ENCODE assay signal across 8 mouse cellular contexts in genomic region chr5:130222146-130223004, GRCm38 (mm10). TPM values are rescaled to one million over a fixed set of nuclear protein-coding genes. Genes with fewer than 3 reads are reported as not detected.
DNase-seq lines count a peak whose midpoint lies in the region; ATAC-seq lines count a peak whose summit lies in the region.

No protein-coding gene starts in this region.

- ATAC-seq in inflammation-experienced regulatory T-cells, adult 6 months, result peak; percentile 88
- ATAC-seq in megakaryocyte progenitor cell, adult 5-6 weeks (replicated peaks; ENCODE audit: poor library complexity), result peak; percentile 86

- intact Hi-C loops in gastrocnemius, postnatal 14 days (cut with DNase I; ENCODE audit: low total_unique reads), result no loop called here
- intact Hi-C loops in left cerebral cortex, postnatal 10 days (cut with DNase I), result no loop called here

- DNase-seq in adrenal gland, adult 18-20 months (ENCODE audit: low spot score in 2 of 2), result peak; percentile 99
- DNase-seq in embryo, embryonic 10.5 days (ENCODE audit: low spot score), result peak; percentile 90
- peak; percentile 92 for DNase-seq in gastrocnemius, postnatal 14 days
- DNase-seq in left cerebral cortex, postnatal 10 days (ENCODE audit: extremely low spot score in 1 of 2, low spot score in 2 of 2), result peak; percentile 90 to 96
- peak; percentile 95 to 97 for DNase-seq in right cerebral cortex, postnatal 10 days (ENCODE audit: low spot score in 2 of 2)
- DNase-seq in urinary bladder, postnatal 14 days (ENCODE audit: low spot score), result peak; percentile 93

RNA-seq across cellular contexts. Expression of gene Tmem248, which starts 5.5 kb away (rescaled TPM):
- total RNA-seq in adrenal gland, adult 18-20 months (2021), result 10 to 100 TPM; 57.9 to 75.8 TPM
- total RNA-seq in gastrocnemius, postnatal 14 days (2021), result 10 to 100 TPM; 28.6 to 29.6 TPM
- 10 to 100 TPM; 11.2 to 13.4 (median 13.2) TPM for polyA plus RNA-seq in inflammation-experienced regulatory T-cells, adult 6 months (2017; shearing (Covaris generic))
- 10 to 100 TPM; 44.8 to 45.6 TPM for total RNA-seq in left cerebral cortex, postnatal 10 days (2021)
- total RNA-seq in megakaryocyte progenitor cell, adult 5-6 weeks (2015), result 61.7 and 64.2 TPM in 2 replicates
- total RNA-seq in megakaryocyte progenitor cell, adult 5-6 weeks (2017), result 75.6 and 75.9 TPM in 2 replicates

RNA-seq across cellular contexts. Expression of gene Sbds, which starts 33.0 kb away (rescaled TPM):
- total RNA-seq in adrenal gland, adult 18-20 months (2021), result 100 to 1,000 TPM; 119 to 126 TPM
- 10 to 100 TPM; 22.6 to 23.4 TPM for total RNA-seq in gastrocnemius, postnatal 14 days (2021)
- 100 to 1,000 TPM; 108 to 150 (median 130) TPM for polyA plus RNA-seq in inflammation-experienced regulatory T-cells, adult 6 months (2017; shearing (Covaris generic))
- total RNA-seq in left cerebral cortex, postnatal 10 days (2021), result 10 to 100 TPM; 45.8 to 48.7 TPM
- total RNA-seq in megakaryocyte progenitor cell, adult 5-6 weeks (2015), result 48.9 and 54.6 TPM in 2 replicates
- 91.9 and 103 TPM in 2 replicates for total RNA-seq in megakaryocyte progenitor cell, adult 5-6 weeks (2017)

RNA-seq across cellular contexts. Expression of gene Tyw1, which starts 33.0 kb away (rescaled TPM):
- 10 to 100 TPM; 21.1 to 27.8 TPM for total RNA-seq in adrenal gland, adult 18-20 months (2021)
- 1 to 10 TPM; 7.8 to 9.1 TPM for total RNA-seq in gastrocnemius, postnatal 14 days (2021)
- 10 to 100 TPM; 30.4 to 35.1 (median 33.9) TPM for polyA plus RNA-seq in inflammation-experienced regulatory T-cells, adult 6 months (2017; shearing (Covaris generic))
- total RNA-seq in left cerebral cortex, postnatal 10 days (2021), result 10 to 100 TPM; 16.8 to 20.9 TPM
- 15.3 and 17.0 TPM in 2 replicates for total RNA-seq in megakaryocyte progenitor cell, adult 5-6 weeks (2015)
- total RNA-seq in megakaryocyte progenitor cell, adult 5-6 weeks (2017), result 37.7 and 42.0 TPM in 2 replicates

RNA-seq across cellular contexts. Expression of gene Rabgef1, which starts 50.8 kb away (rescaled TPM):
- total RNA-seq in adrenal gland, adult 18-20 months (2021), result 10 to 100 TPM; 34.7 to 58.1 TPM
- total RNA-seq in gastrocnemius, postnatal 14 days (2021), result 10 to 100 TPM; 46.4 to 46.9 TPM
- polyA plus RNA-seq in inflammation-experienced regulatory T-cells, adult 6 months (2017; shearing (Covaris generic)), result 10 to 100 TPM; 31.3 to 40.9 (median 36.7) TPM
- total RNA-seq in left cerebral cortex, postnatal 10 days (2021), result 10 to 100 TPM; 41.4 to 42.8 TPM
- total RNA-seq in megakaryocyte progenitor cell, adult 5-6 weeks (2015), result 16.0 and 20.1 TPM in 2 replicates
- total RNA-seq in megakaryocyte progenitor cell, adult 5-6 weeks (2017), result 16.2 and 28.2 TPM in 2 replicates

Comparison
In these comparisons a context has a peak if more than half of its experiments do, and no peak if none do; other contexts are left out.
1. Peak in every context shown above with its lines: DNase-seq and ATAC-seq.